Mouse (Mus musculus): Measurements from ENCODE around the gene Slc38a11. TPM values are rescaled to one million over a fixed set of nuclear protein-coding genes. Genes with fewer than 3 reads are reported as not detected.

Gene Slc38a11
- 0.13 and 0.26 TPM in 2 replicates for total RNA-seq (2012; rRNA removed)

- TF ChIP-seq ZNF384 (IDR thresholded peaks at IDR 0.05; ENCODE audit: low read depth, low read length) (no peak), HCFC1 (IDR thresholded peaks at IDR 0.05; ENCODE audit: borderline replicate concordance, insufficient read depth, low read length) (no peak), ZC3H11A (IDR thresholded peaks at IDR 0.05; ENCODE audit: borderline replicate concordance, low read depth, low read length) (no peak), CHD2 (IDR thresholded peaks at IDR 0.05; ENCODE audit: low read depth, low read length) (no peak), MAFK (IDR thresholded peaks at IDR 0.05; ENCODE audit: insufficient read depth, low read depth, low read length) (no peak)
- no peaks in the 10 kb centered on the region for H3K9me3 ChIP-seq (ENCODE audit: control insufficient read depth, insufficient read depth, low read depth, low read length)
- H3K4me3 ChIP-seq (ENCODE audit: insufficient read depth in 1 of 2, low read depth in 1 of 2, low read length in 2 of 2, poor library complexity in 1 of 2, severe bottlenecking in 1 of 2), result peak within 1 kb of the TSS; percentile 53 to 55
- no peak within 1 kb of the TSS for H3K27ac ChIP-seq (ENCODE audit: insufficient read depth, low read depth, low read length, poor library complexity, severe bottlenecking)
- no peaks in the 10 kb centered on the region for H3K36me3 ChIP-seq (ENCODE audit: control insufficient read depth, insufficient read depth, low read length, poor library complexity, severe bottlenecking)
- peak within 1 kb of the TSS; percentile 22; the same call in 1 of the 2 replicates for H3K9ac ChIP-seq (ENCODE audit: insufficient read depth, low read depth, low read length, poor library complexity, severe bottlenecking)
- in situ Hi-C loops (cut with MboI; ENCODE audit: low sequenced_read_pairs in 2 of 2, unreplicated experiment in 2 of 2), result no loop called here
- no peak for DNase-seq (ENCODE audit: low read depth, low spot score)
- H3K4me1 ChIP-seq (ENCODE audit: control insufficient read depth in 2 of 2, insufficient read depth in 2 of 2, low read length in 2 of 2, poor library complexity in 1 of 2), result no peaks in the 10 kb centered on the region
Observed at GRCm38 (mm10) chr2:65363828-65364497, at the start of gene Slc38a11. Gene Slc38a11, minus strand, starts transcription at chr2:65364034.

DNA sequence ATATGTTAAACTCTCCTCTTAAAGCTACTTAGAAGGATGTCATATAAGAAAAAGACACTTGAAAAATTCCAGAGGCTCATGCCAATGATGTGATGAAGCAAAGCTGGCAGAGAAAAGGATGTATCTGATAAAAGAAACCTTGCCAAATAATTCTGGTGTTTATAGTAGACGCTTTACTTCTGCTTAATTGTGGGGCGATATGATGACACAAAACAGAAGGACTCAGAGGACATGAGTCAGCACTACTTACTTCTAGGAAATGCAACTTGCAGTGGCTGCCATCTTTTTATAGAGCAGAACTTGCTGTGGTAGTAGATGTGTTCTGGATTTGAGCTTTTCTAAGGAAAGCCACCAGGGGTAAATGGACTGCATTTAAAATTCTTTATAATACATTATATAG is 43.3 kb upstream of the Slc38a11 start:
- DNase-seq (ENCODE audit: low read depth, low spot score), result no peak
- H3K27ac ChIP-seq (ENCODE audit: insufficient read depth, low read depth, low read length, poor library complexity, severe bottlenecking), result no peak overlapping the region
- no peak for TF ChIP-seq ZNF384 (IDR thresholded peaks at IDR 0.05; ENCODE audit: low read depth, low read length)
- TF ChIP-seq MAFK (IDR thresholded peaks at IDR 0.05; ENCODE audit: insufficient read depth, low read depth, low read length), result no peak
- TF ChIP-seq CHD2 (IDR thresholded peaks at IDR 0.05; ENCODE audit: low read depth, low read length), result no peak
- TF ChIP-seq ZC3H11A (IDR thresholded peaks at IDR 0.05; ENCODE audit: borderline replicate concordance, low read depth, low read length), result no peak
- TF ChIP-seq HCFC1 (IDR thresholded peaks at IDR 0.05; ENCODE audit: borderline replicate concordance, insufficient read depth, low read length), result no peak
- no peaks in the 10 kb centered on the region for H3K36me3 ChIP-seq (ENCODE audit: control insufficient read depth, insufficient read depth, low read length, poor library complexity, severe bottlenecking)
- no peak overlapping the region for H3K9ac ChIP-seq (ENCODE audit: insufficient read depth, low read depth, low read length, poor library complexity, severe bottlenecking)
- in situ Hi-C loops (cut with MboI; ENCODE audit: low sequenced_read_pairs in 2 of 2, unreplicated experiment in 2 of 2), result loop anchor here in 1 of 2 experiments (25.0 kb wide), 1 partner anchor 630 kb away; no protein-coding TSS in a partner anchor
- no peak overlapping the region for H3K4me3 ChIP-seq (ENCODE audit: insufficient read depth in 1 of 2, low read depth in 1 of 2, low read length in 2 of 2, poor library complexity in 1 of 2, severe bottlenecking in 1 of 2)
- H3K9me3 ChIP-seq (ENCODE audit: control insufficient read depth, insufficient read depth, low read depth, low read length), result no peaks in the 10 kb centered on the region
- H3K4me1 ChIP-seq (ENCODE audit: control insufficient read depth in 2 of 2, insufficient read depth in 2 of 2, low read length in 2 of 2, poor library complexity in 1 of 2), result 0 out of 4 replicates have a peak, but pooled peaks cover 0 to 2% of the 10 kb centered on the region in 2 experiments

DNA sequence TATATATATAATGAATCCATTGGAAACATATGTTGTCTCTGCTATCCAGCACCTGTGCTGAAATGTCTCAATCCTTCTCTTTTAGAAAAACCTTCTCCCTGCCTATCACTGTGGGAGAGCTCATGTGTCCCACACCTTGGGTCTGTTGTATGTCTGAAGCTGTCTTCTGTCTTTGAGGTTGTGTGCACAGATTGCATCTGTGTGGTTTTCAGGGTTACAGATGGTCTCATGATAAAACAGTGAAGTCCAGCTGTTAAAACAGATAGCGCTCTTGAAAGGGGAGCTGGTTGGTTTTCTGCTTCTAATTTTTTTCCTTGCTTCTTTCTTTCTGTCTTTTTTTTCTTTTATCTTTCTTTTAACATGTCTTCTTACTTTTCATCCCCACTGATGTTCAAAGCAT is 41.6 kb upstream of the Slc38a11 start:
- no peak overlapping the region for H3K4me3 ChIP-seq (ENCODE audit: insufficient read depth in 1 of 2, low read depth in 1 of 2, low read length in 2 of 2, poor library complexity in 1 of 2, severe bottlenecking in 1 of 2)
- H3K27ac ChIP-seq (ENCODE audit: insufficient read depth, low read depth, low read length, poor library complexity, severe bottlenecking), result no peak overlapping the region
- no peaks in the 10 kb centered on the region for H3K4me1 ChIP-seq (ENCODE audit: control insufficient read depth in 2 of 2, insufficient read depth in 2 of 2, low read length in 2 of 2, poor library complexity in 1 of 2)
- no peak for DNase-seq (ENCODE audit: low read depth, low spot score)
- no peaks in the 10 kb centered on the region for H3K9me3 ChIP-seq (ENCODE audit: control insufficient read depth, insufficient read depth, low read depth, low read length)
- no peak overlapping the region for H3K9ac ChIP-seq (ENCODE audit: insufficient read depth, low read depth, low read length, poor library complexity, severe bottlenecking)
- in situ Hi-C loops (cut with MboI; ENCODE audit: low sequenced_read_pairs in 2 of 2, unreplicated experiment in 2 of 2), result loop anchor here in 1 of 2 experiments (25.0 kb wide), 1 partner anchor 632 kb away; no protein-coding TSS in a partner anchor
- no peaks in the 10 kb centered on the region for H3K36me3 ChIP-seq (ENCODE audit: control insufficient read depth, insufficient read depth, low read length, poor library complexity, severe bottlenecking)
- TF ChIP-seq ZNF384 (IDR thresholded peaks at IDR 0.05; ENCODE audit: low read depth, low read length), result no peak
- TF ChIP-seq MAFK (IDR thresholded peaks at IDR 0.05; ENCODE audit: insufficient read depth, low read depth, low read length), result no peak
- no peak for TF ChIP-seq HCFC1 (IDR thresholded peaks at IDR 0.05; ENCODE audit: borderline replicate concordance, insufficient read depth, low read length)

DNA sequence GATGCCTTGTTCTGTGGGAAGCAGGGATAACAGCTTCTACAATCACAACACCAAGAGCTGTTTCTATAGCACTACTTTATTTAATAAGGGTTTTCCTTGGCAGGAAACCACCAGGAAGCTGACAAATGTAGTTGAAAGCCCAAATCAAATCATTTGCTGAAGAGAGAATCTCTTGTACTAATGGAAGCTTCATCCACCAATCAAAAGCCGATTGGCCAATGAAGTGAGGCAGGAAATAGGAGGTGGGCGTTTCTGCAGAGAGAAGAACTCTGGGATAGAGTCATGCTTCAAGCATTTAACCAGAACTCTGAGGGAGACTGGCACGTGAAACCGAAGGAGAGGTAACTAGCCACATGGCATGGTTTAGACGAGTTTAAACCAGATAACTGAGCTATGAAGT is 38.2 kb upstream of the Slc38a11 start:
- no peaks in the 10 kb centered on the region for H3K9me3 ChIP-seq (ENCODE audit: control insufficient read depth, insufficient read depth, low read depth, low read length)
- H3K36me3 ChIP-seq (ENCODE audit: control insufficient read depth, insufficient read depth, low read length, poor library complexity, severe bottlenecking), result no peaks in the 10 kb centered on the region
- in situ Hi-C loops (cut with MboI; ENCODE audit: low sequenced_read_pairs in 2 of 2, unreplicated experiment in 2 of 2), result loop anchor here in 1 of 2 experiments (25.0 kb wide), 1 partner anchor 635 kb away; no protein-coding TSS in a partner anchor
- H3K4me3 ChIP-seq (ENCODE audit: insufficient read depth in 1 of 2, low read depth in 1 of 2, low read length in 2 of 2, poor library complexity in 1 of 2, severe bottlenecking in 1 of 2), result no peak overlapping the region
- no peak for TF ChIP-seq CHD2 (IDR thresholded peaks at IDR 0.05; ENCODE audit: low read depth, low read length)
- H3K9ac ChIP-seq (ENCODE audit: insufficient read depth, low read depth, low read length, poor library complexity, severe bottlenecking), result no peak overlapping the region
- no peaks in the 10 kb centered on the region for H3K4me1 ChIP-seq (ENCODE audit: control insufficient read depth in 2 of 2, insufficient read depth in 2 of 2, low read length in 2 of 2, poor library complexity in 1 of 2)
- no peak overlapping the region for H3K27ac ChIP-seq (ENCODE audit: insufficient read depth, low read depth, low read length, poor library complexity, severe bottlenecking)
- no peak for DNase-seq (ENCODE audit: low read depth, low spot score)

- no peak overlapping the region for H3K27ac ChIP-seq (ENCODE audit: insufficient read depth, low read depth, low read length, poor library complexity, severe bottlenecking)
- TF ChIP-seq ZNF384 (IDR thresholded peaks at IDR 0.05; ENCODE audit: low read depth, low read length), result no peak
- no peak for TF ChIP-seq CHD2 (IDR thresholded peaks at IDR 0.05; ENCODE audit: low read depth, low read length)
- H3K9ac ChIP-seq (ENCODE audit: insufficient read depth, low read depth, low read length, poor library complexity, severe bottlenecking), result no peak overlapping the region
- H3K4me3 ChIP-seq (ENCODE audit: insufficient read depth in 1 of 2, low read depth in 1 of 2, low read length in 2 of 2, poor library complexity in 1 of 2, severe bottlenecking in 1 of 2), result no peak overlapping the region
- no peaks in the 10 kb centered on the region for H3K4me1 ChIP-seq (ENCODE audit: control insufficient read depth in 2 of 2, insufficient read depth in 2 of 2, low read length in 2 of 2, poor library complexity in 1 of 2)
- no peaks in the 10 kb centered on the region for H3K9me3 ChIP-seq (ENCODE audit: control insufficient read depth, insufficient read depth, low read depth, low read length)
- H3K36me3 ChIP-seq (ENCODE audit: control insufficient read depth, insufficient read depth, low read length, poor library complexity, severe bottlenecking), result no peaks in the 10 kb centered on the region
- in situ Hi-C loops (cut with MboI; ENCODE audit: low sequenced_read_pairs in 2 of 2, unreplicated experiment in 2 of 2), result loop anchor here in 1 of 2 experiments (25.0 kb wide), 1 partner anchor 637 kb away; no protein-coding TSS in a partner anchor
- DNase-seq (ENCODE audit: low read depth, low spot score), result no peak
Observed at GRCm38 (mm10) chr2:65399938-65400337, 36.1 kb upstream of the Slc38a11 start.

All from ES-E14 (cell line).